Mouse (Mus musculus): ENCODE results near the gene Morc2a.

The Morc2a gene

GRCm38 (mm10) chr11:3733933-3734636 lies 85.1 kb downstream of the Morc2a start:
- in situ Hi-C loops (cut with MboI, MseI) = no loop called here

GRCm38 (mm10) chr11:3735715-3736114 lies 86.7 kb downstream of the Morc2a start:
- in situ Hi-C loops (cut with MboI, MseI) = no loop called here

DNA sequence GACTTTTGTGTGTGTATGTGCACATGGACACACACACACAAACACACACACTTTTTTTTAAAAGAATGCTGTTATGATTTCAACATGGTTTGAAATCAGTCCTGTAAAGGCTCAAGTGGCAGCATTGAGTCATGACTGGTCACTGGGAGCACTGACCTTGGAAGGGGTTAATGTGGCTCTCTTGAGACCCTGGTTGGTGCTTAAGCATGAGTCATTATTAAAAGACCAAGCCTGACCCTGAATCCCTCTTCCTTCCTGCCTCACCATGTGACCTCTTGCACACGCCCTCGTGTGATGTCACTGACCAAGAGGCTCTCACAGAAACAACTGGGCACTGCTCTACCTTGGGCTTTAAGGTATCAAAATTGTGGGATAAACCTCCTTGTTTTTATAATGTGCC lies 89.8 kb downstream of the Morc2a start:
- in situ Hi-C loops (cut with MboI, MseI) = no loop called here

All from T-helper 2 cell (primary cell).